Comparison of ENCODE assay signal across 8 mouse cellular contexts in genomic region chr2:154437191-154437527, GRCm38 (mm10). TPM values are rescaled to one million over a fixed set of nuclear protein-coding genes. Genes with fewer than 3 reads are reported as not detected.
DNase-seq lines count a peak whose midpoint lies in the region; ATAC-seq and TF ChIP-seq lines count a peak whose summit lies in the region.

No protein-coding gene starts in this region.

- ATAC-seq in heart, embryonic 13.5 days (ENCODE audit: extremely low read depth, insufficient number of reproducible peaks, low FRiP score, low TSS enrichment): no peak
- no peak for ATAC-seq in forebrain, embryonic 14.5 days
- ATAC-seq in liver, embryonic 15.5 days (ENCODE audit: insufficient read depth): no peak

- peak overlapping the region; percentile 98 for H3K27ac ChIP-seq in heart, embryonic 13.5 days (replicated peaks)
- peak overlapping the region; percentile 94; the same call in 1 of the 2 replicates for H3K27ac ChIP-seq in forebrain, embryonic 14.5 days (ENCODE audit: low read depth, low read length)
- peak overlapping the region; percentile 83 for H3K27ac ChIP-seq in liver, embryonic 15.5 days (replicated peaks)

- DNase-seq in heart, postnatal 4 days: no peak
- DNase-seq in forebrain, embryonic 14.5 days (ENCODE audit: low spot score): no peak
- no peak for DNase-seq in thymus, postnatal 36 days
- DNase-seq in layer of hippocampus, postnatal 10 days (ENCODE audit: low spot score in 2 of 2): no peak
- DNase-seq in left cerebral cortex, adult 9 months (ENCODE audit: low spot score in 2 of 2): no peak

- H3K9ac ChIP-seq in heart, embryonic 13.5 days: peak overlapping the region; percentile 99
- H3K9ac ChIP-seq in forebrain, embryonic 14.5 days (ENCODE audit: low read length): peak overlapping the region; percentile 97
- peak overlapping the region; percentile 93 for H3K9ac ChIP-seq in liver, embryonic 15.5 days

- no peak for TF ChIP-seq CTCF in E14TG2a.4 (conservative IDR thresholded peaks at IDR 0.05; ENCODE audit: low read length)

- H3K36me3 ChIP-seq in heart, embryonic 13.5 days: no peaks in the 10 kb centered on the region
- peaks cover 26% of the 10 kb centered on the region for H3K36me3 ChIP-seq in E14TG2a.4 (ENCODE audit: insufficient read depth, low read length)
- no peaks in the 10 kb centered on the region for H3K36me3 ChIP-seq in forebrain, embryonic 14.5 days (ENCODE audit: control insufficient read depth, insufficient read depth, low read length)
- H3K36me3 ChIP-seq in liver, embryonic 15.5 days (replicated peaks): no peaks in the 10 kb centered on the region

- WGBS in heart, embryonic 13.5 days: 9% methylated on average over 7 of the region's 7 CpGs
- WGBS in forebrain, embryonic 14.5 days: 15% methylated on average over 7 of the region's 7 CpGs
- 13% methylated on average over 7 of the region's 7 CpGs for WGBS in liver, embryonic 15.5 days (ENCODE audit: insufficient replicate concordance)

- peak overlapping the region; percentile 99 for H3K4me3 ChIP-seq in heart, embryonic 13.5 days
- H3K4me3 ChIP-seq in E14TG2a.4 (replicated peaks; ENCODE audit: low read length): peak overlapping the region; percentile 98
- peak overlapping the region; percentile 97 for H3K4me3 ChIP-seq in forebrain, embryonic 14.5 days (ENCODE audit: low read depth, low read length)
- peak overlapping the region; percentile 81 for H3K4me3 ChIP-seq in liver, embryonic 15.5 days (replicated peaks)

- H3K4me1 ChIP-seq in heart, embryonic 13.5 days: peaks cover 38% of the 10 kb centered on the region
- peaks cover 80% of the 10 kb centered on the region for H3K4me1 ChIP-seq in E14TG2a.4 (replicated peaks; ENCODE audit: low read depth, low read length)
- H3K4me1 ChIP-seq in forebrain, embryonic 14.5 days (ENCODE audit: control insufficient read depth, insufficient read depth, low read length): peaks cover 19% of the 10 kb centered on the region
- H3K4me1 ChIP-seq in liver, embryonic 15.5 days (replicated peaks): peaks cover 34% of the 10 kb centered on the region

- H3K4me2 ChIP-seq in heart, embryonic 13.5 days: peak overlapping the region; percentile 79
- H3K4me2 ChIP-seq in forebrain, embryonic 14.5 days (ENCODE audit: low read length): peak overlapping the region; percentile 71
- peak overlapping the region; percentile 82 for H3K4me2 ChIP-seq in liver, embryonic 15.5 days

- no peaks in the 10 kb centered on the region for H3K9me3 ChIP-seq in heart, embryonic 13.5 days
- H3K9me3 ChIP-seq in E14TG2a.4 (ENCODE audit: low read length): no peaks in the 10 kb centered on the region
- no peaks in the 10 kb centered on the region for H3K9me3 ChIP-seq in forebrain, embryonic 14.5 days (replicated peaks; ENCODE audit: control insufficient read depth, low read length)
- no peaks in the 10 kb centered on the region for H3K9me3 ChIP-seq in liver, embryonic 15.5 days (replicated peaks)

- H3K27me3 ChIP-seq in heart, embryonic 13.5 days (replicated peaks): no peaks in the 10 kb centered on the region
- no peaks in the 10 kb centered on the region for H3K27me3 ChIP-seq in E14TG2a.4 (ENCODE audit: insufficient read depth, low read length)
- H3K27me3 ChIP-seq in forebrain, embryonic 14.5 days (replicated peaks; ENCODE audit: control insufficient read depth, insufficient read depth, low read length): no peaks in the 10 kb centered on the region
- no peaks in the 10 kb centered on the region for H3K27me3 ChIP-seq in liver, embryonic 15.5 days

RNA-seq across cellular contexts. Expression of gene Cbfa2t2, which starts 0.9 kb away (rescaled TPM):
- polyA plus RNA-seq in heart, embryonic 13.5 days (2015; fragmentation: Nextera tagmentation; extraction: Ambion mirVana): 28.3 and 29.2 TPM in 2 replicates
- total RNA-seq in heart, postnatal 4 days (2021): 10 to 100 TPM; 33.9 to 34.2 TPM
- polyA plus RNA-seq in forebrain, embryonic 14.5 days (2014; fragmentation: Nextera tagmentation; extraction: Ambion mirVana): 51.9 and 59.4 TPM in 2 replicates
- polyA plus RNA-seq in liver, embryonic 15.5 days (2015; fragmentation: Nextera tagmentation; extraction: Ambion mirVana): 6.7 and 8.3 TPM in 2 replicates
- 10 to 100 TPM; 43.6 to 60.6 TPM for total RNA-seq in layer of hippocampus, postnatal 10 days (2021)

RNA-seq across cellular contexts. Expression of gene Snta1, which starts 29.3 kb away (rescaled TPM):
- polyA plus RNA-seq in heart, embryonic 13.5 days (2015; fragmentation: Nextera tagmentation; extraction: Ambion mirVana): 38.0 and 41.5 TPM in 2 replicates
- 10 to 100 TPM; 77.0 to 77.8 TPM for total RNA-seq in heart, postnatal 4 days (2021)
- polyA plus RNA-seq in forebrain, embryonic 14.5 days (2014; fragmentation: Nextera tagmentation; extraction: Ambion mirVana): 2.6 and 4.6 TPM in 2 replicates
- 2.9 and 3.4 TPM in 2 replicates for polyA plus RNA-seq in liver, embryonic 15.5 days (2015; fragmentation: Nextera tagmentation; extraction: Ambion mirVana)
- total RNA-seq in layer of hippocampus, postnatal 10 days (2021): 10 to 100 TPM; 40.6 to 41.3 TPM
